Mouse (Mus musculus): ENCODE results near the gene Ccdc88c.

- TF ChIP-seq POLR2A (IDR thresholded peaks at IDR 0.05; ENCODE audit: extremely low read depth, insufficient read depth, low read length) (no peak), CTCF (IDR thresholded peaks at IDR 0.05; ENCODE audit: extremely low read depth, insufficient read depth, low read length) (no peak)
Observed at GRCm38 (mm10) chr12:101010148-101010920, 18.5 kb downstream of the Ccdc88c start.
